Mouse (Mus musculus): ENCODE data around the gene Stum.

The Stum gene

DNA sequence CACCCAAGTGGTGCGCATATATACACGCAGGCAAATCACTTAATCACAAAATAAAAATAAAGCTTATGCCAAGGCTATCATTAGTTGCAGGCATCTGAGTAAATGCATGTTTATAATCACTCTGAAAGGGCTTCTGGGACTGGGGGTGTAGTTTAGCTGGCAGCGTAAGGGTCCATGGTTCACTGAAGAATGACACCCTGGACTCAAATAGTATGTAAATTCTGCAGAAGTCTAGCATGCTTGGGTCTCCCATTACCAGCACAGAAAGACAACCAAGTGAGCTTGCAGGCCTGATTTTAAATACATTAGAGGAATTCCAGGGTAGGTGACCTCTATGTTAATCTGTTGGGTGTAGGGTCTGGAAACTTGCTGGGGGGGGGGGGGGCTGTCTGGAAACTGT, 16.5 kb upstream of the Stum start:
- no peak for DNase-seq (ENCODE audit: low read depth, low spot score)

DNA sequence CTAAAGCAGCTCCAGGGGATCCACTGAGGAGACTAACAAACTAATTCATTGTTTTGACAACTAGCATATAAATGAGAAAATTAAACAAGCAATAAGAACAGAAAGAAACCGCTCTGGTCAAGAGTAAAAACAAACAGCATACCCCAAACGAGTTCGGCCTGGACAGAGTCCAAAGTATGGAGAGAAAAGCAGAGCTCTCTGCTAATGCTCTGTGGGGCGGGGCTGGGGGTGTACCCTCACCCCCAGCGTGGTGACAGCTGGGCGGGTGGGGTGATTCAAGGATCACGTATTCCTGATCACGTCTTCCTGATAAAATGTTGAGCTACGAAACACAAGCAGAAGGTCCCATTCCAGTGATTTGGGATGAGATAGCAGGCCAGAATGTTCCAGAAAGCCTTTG, 9.5 kb upstream of the Stum start:
- no peak for DNase-seq (ENCODE audit: low read depth, low spot score)

DNA sequence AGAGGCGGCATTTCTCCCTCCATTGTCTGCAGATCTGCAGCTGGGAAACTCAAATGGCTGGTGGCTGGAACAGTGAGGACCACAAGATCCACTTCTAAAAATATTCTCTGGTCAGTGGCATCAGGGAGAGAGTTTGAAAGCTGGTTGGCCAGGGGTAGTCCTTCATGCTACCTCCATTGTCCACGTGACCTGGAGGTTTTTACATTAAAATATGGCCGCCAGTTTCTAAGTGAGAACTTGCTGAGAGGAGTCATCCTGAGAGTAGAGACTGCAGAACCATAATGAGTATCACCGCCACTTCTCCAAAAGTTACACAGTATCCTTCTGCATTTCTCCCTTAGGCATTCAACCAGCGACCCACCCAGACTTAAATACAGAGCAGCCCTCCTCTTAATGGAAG, 2.0 kb upstream of the Stum start:
- no peak for DNase-seq (ENCODE audit: low read depth, low spot score)

DNA sequence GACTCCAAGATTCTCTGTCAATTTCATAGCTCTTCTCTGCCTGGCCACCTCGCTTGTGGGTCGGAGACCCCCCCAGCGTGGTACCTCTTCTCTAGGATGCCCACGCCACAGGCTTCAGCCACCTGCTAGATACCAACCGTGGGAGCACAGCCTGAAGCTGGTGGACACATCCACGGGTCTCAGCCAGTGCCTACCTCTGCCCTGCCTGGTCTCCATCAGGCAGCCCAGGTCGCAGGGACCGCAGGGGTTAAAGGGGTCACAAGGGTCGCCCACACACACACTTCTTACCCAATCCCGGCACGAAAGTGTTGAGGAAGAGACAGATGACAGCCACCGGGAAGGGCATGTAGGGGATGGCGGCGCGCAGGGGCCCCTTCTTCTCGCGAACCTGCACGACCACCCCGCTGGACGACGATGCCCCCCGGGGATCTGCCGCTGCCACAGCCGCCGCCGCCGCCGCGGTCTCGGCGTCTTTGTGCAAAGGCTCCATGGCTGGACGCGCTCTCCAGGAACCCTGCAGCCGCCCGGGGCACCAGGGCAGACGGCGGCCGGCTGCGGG, 385 bp downstream of the Stum start:
- DNase-seq (ENCODE audit: low read depth, low spot score): no peak

DNA sequence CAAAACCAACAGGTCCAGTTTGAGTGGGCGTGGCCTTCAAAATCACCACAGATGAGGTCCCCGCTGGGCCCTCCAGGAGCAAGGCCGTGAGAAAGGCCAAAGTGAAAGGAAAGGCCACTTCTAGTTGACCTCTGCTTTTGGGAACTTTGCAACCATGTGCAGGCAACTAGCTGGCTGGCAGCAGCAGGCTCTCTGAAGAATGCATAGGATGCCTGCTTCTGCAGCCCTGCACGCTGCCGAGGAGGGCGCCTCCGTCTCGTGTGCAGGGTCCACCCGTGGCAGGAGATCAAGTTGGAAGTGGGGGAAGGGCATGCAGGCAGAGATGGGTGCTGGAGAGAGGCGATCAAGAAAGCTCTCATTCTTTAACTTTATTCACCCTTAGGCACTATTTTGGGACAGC, 1.3 kb downstream of the Stum start:
- no peak for DNase-seq (ENCODE audit: low read depth, low spot score)

DNA sequence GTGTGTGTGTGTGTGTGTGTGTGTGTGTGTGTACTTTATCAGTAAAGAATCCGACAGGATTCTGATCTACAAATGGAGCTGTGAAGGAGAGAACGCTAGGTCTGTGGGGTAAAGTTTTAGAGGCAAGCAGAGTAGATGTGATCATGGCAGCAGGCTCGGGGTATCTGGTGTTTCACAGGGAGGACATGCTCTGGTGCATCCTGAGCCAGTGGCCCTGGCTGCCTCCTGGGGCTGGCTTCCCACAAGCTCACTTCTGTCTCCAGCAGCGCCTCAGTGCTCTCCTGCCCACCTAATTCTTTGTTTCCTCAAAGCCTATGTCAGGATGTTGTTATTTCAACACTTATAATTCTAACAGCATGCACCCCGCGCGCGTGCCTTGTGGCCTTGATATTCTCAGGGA, 2.0 kb downstream of the Stum start:
- DNase-seq (ENCODE audit: low read depth, low spot score): no peak

DNA sequence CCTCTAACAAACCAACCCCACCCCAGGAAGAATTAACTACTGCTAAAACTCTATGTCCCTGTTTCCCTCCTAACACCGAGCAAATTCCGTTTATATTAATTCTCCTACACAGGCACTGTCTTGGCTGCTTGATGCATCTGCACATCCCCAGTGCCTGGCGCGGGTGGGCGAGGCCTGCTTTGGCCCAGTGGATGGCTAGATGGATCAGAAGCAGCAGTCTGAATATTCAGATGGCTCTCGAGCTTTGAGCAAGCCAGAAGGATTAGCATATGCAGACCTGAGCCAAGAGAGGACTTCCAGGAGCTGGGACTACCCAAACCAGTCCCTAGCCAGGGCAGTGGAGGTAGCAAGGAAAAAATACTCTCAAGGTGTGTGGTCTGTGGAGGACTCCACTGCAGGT, 3.0 kb downstream of the Stum start:
- peak; percentile 75 for DNase-seq (ENCODE audit: low read depth, low spot score)

DNA sequence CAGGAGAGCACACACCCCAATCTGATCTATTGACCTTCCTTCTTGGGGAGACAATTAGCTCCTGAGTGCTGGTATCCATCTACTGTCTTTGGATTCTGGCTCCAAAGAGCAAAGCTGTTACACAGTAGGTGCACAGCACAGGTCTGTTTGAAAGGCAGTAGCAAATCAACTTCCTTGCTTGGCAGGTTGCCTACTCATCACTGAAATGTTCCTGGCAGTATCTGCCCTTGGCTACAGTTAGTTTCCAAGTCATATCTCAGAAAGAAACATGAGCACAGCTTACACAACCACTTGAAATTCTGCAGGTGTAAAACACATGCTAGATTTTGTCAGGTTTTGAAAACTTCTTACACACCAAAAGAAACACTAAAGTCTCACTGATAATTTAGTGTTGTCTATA, 9.7 kb downstream of the Stum start:
- DNase-seq (ENCODE audit: low read depth, low spot score): no peak

DNA sequence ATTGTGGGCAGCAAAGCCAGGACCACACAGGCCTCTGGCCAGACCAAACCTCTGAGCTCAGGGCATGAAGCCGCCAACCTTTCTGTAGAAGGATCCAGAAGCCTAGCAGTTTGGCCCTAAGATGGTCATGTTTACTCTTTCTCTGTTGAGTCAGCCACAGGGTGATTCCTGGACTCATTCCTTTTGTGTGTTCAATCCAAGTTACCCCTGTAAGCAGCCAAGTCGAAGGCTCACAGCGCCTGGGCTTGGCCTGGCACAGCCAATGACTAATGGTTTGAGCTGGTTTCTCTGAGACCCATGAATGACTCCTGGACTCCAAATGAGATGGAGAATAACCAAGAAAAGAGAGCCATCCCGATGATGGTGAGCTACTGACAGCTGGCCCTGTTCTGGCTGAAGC, 15.3 kb downstream of the Stum start:
- DNase-seq (ENCODE audit: low read depth, low spot score): no peak

DNA sequence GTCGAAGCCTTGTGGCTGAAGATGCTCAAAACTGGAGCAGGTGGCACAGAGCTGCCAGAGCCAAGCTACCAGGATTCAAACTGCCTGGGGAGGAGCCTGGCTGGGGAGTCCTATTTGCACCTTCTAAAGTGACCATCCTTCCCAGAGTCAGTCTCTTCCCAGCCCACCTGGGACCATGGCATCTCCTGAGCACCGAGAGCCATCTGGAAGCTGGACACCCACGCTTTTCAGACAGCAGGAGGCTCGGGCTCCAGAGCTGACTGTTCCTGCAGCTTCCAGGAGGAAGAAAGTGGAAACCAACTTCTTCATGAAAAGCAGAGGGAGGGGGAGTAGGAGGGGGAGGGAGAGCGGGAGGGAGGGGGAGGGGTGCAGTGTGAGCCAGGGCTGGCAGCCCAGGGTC, 17.7 kb downstream of the Stum start:
- no peak for DNase-seq (ENCODE audit: low read depth, low spot score)

DNA sequence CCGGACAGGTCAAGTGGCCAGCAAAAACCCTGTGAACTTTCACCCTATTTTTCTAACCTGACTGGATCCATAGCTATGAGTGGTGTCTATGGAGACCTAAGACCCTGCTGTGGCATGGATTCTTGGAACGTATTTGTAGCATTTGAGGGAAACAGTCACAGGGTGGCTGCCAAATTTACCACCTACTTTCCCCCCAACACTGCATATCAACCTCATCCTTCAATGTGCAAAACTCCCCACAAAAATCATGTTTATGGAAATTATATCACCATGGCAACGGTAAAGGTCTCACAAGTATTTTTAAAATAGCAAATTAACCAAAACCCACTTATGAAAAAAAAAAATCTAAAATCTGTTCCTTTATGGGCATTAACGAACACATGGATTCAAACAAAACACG, 18.9 kb downstream of the Stum start:
- no peak for DNase-seq (ENCODE audit: low read depth, low spot score)

DNA sequence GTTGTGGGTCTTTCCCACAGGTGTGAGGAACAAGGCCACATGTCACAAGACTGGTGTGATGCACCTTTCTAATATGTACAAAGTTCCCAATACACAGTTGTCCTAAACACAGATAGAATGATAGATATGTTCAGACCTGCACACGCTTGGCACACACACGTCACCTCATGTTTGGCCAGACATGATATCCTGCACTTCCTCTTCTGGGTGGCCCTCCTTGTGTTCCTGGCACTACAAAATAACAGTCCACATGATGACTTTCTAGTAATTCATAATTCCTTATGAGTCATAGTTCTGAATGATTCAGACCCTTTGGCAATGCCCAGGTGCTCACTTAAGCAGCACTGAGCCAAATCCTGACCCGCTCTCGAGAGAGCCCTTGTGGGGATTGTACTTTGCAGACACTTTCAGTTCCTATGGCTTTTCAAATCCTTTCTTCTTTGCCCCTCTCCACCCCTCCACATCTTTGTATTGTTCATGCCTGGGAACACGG, 20.3 kb downstream of the Stum start:
- no peak for DNase-seq (ENCODE audit: low read depth, low spot score)

DNA sequence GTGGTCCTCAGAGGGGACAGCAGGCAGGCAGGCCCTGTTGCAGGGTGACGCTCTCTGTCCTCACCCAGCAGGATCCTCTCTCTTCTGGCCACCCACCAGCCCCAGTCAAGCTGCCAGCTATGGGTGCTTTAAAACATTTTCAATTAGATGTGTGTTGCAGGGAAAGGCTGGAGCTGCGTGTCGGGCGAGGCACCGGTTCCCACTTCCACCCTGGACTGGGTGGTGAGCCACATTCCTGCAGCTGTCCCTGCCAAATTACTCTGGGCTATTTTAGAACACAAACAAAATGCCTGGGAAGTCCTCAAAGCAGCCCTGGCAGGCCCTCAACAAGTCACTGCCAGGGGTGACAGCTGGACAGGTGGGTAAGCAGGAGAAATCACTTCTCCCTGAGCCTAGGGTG, 20.9 kb downstream of the Stum start:
- DNase-seq (ENCODE audit: low read depth, low spot score): no peak

DNA sequence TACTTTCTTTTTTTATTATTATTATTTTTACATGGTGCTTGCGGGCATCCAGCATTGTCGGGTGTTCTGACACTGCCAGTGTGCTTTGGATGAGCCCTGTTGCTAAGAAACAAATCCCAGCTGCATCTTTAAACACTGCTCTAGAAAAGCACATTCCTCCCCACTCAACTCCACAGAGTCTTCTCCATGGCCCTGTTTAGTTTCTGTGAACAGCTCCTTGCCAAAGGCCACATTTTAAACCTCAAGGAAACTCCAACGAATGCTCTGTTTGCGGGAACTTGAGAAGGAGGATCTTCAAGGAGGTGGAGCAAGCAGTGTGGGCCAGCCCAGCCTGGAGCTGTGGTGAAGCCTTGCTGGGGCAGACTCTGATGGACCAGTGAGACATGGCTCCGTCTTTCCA, 22.6 kb downstream of the Stum start:
- no peak for DNase-seq (ENCODE audit: low read depth, low spot score)

DNA sequence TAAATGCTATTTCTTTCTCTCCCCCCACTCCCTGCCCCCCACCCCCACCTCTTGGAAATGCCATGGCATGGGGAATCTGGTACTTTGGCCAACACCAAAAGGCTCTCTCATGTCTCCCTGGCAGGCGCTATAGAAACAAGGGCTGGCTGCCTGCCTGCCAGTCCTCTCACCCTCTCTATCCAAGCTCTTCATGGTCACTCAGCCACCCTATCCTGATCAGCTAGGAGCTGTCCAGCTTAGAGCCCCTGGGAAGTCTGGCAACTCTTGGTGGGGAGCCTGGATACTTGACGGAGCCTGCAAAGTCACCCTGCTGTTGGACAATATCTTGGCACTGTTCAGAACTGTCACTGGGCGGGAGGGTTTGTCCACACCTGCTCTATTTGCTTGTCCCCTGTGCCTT, 24.6 kb downstream of the Stum start:
- DNase-seq (ENCODE audit: low read depth, low spot score): no peak

DNA sequence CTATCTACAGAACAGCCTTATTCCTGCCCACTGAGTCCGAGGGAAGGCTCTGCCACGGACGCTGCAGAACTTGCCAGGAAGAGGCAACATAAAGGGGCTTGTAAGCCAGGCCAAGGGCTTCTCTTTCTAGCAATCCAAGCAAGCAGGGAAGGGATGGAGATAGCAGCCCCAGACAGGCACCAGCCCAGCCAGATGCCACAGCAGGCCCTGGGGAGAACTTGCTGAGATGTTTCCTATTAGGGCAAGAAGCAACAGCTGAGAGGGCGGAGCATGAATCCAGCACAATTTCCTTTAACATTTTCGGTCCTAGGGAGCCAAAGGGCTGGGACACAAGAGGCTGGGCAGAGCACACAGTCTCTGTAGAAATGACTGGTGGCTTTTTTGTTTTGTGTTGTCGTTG, 25.0 kb downstream of the Stum start:
- DNase-seq (ENCODE audit: low read depth, low spot score): no peak

DNA sequence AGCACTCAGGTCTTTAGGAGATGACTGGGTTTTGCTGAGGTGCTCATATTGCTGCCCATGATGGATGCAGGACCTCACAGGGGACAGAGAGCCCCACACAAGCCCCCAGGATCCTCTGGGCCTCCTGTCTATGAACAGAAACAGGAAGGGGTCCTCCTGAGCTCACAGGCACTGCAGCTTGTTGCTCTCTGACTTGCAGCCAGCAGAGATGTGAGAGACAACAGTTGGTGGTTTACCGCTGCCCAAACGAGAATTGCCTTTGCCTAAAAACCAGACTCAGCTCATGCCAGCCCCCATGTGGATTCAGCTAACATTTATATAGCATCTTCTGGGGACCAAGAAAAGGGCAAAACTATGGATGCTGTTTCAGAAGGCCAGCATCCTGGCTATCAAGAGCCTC, 33.7 kb downstream of the Stum start:
- no peak for DNase-seq (ENCODE audit: low read depth, low spot score)

DNA sequence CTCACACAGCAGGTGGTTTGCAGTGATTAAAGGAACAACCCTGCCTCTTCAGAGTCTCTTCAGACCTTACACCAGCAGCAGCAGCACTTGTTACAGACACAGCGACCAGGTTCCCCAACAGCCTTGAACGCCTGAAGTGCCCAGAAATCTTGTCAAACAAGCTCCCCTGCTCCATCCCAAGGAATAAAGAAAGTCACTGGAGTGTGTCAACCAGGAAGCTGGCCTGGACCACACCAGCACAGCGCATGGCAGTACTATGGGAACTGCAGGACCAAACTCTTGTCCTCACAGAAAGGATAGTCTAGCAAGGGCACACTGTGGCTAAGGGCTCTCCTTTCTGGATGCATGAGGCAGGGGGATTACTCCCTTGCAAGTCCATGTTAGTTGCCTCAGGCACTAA, 38.9 kb downstream of the Stum start:
- DNase-seq (ENCODE audit: low read depth, low spot score): no peak

DNA sequence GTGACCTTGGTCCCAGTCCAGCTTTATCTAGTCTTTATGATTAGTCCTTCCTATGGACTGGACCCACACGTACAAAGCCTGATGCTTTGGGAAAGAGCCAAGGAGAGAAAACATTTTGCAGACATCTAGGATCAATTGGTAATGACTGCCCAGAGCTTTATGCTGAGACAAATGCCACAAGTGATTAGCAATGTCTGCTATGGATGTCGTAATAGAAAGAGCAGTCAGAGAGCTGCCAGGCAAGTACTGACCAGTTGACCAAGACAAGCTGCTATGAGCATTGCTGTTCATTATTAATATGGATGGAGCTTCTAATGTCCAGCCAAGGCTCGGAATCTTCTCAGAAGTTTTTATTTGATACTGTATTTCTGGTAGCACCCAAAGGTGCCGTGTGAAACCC, 43.8 kb downstream of the Stum start:
- no peak for DNase-seq (ENCODE audit: low read depth, low spot score)

DNA sequence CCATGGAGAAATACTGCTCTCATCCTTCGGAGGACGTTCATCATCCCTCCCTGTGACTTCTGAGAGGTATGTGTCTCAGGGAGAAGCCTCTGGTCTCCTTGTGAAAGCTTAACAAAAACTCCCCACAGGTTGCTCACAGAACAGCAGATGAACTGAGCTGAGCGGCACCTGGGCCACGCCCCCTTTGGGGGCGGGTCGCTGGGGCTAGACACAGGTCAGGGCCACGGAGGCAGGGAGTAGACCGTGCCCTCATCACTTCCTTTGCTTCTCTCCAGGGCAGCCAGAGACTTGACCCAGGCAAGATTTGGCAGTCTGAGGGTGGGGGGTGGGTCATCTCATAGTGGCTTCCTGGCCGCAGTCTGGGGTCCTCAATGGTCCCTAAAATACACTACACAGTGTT, 48.4 kb downstream of the Stum start:
- DNase-seq (ENCODE audit: low read depth, low spot score): peak; percentile 81

DNA sequence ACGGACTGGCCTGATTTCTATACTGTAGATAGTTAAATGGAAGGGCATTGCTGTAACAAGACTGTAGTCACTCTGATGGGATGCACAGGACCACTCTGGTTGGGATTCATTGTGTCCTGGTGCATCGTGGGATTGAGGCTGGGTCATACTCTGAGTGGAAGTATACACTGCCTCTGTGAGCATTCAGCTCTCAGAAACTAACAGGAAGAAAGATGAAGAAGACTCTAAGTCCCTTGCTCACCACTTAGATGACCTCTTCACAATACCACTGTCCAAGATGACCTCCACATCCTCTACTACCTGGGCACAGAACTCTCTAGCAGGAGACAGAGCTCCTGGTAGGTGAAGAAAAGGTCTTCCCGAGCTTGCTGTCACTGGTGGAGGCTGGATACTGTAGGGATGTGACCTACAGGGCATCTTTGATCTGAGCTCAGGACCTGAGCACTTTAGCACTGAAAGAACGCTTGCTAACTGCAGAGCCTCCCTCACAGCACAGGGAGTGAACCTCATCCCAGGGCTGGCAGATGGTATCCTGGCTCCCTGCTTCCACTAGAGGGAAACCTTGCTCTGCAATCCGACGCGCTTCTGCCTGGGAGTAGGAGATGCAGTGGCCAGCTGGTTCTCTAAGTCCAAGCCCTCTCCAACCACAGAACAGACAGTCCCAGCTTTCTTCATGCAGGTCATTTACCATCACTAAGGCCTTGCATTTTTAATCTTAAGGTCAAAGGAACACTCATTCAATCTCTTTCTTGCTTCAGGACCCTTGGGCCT, 49.3 kb downstream of the Stum start:
- peak; percentile 85 for DNase-seq (ENCODE audit: low read depth, low spot score)

DNA sequence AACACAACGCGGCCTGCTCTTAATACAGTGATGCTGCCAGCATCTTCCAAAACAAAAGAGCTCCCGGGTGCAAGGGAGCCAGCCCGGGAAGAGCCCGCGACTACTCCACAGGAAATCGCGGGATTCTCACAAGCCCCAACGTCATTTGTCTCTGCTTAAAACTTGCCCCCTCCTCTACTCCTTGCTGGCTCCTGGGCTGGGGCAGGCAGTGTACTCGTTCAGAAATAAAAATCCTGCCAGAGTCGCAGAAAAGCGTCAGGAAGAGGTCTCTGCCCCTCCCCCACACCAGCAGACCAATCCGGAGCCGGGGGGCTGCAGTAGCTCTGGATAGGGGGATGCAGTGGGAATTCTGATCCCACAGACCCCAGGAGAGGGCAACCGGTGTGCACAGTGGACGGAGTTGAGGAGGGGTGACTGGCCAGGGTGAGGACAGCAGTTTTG, 50.2 kb downstream of the Stum start:
- peak; percentile 38 for DNase-seq (ENCODE audit: low read depth, low spot score)

DNA sequence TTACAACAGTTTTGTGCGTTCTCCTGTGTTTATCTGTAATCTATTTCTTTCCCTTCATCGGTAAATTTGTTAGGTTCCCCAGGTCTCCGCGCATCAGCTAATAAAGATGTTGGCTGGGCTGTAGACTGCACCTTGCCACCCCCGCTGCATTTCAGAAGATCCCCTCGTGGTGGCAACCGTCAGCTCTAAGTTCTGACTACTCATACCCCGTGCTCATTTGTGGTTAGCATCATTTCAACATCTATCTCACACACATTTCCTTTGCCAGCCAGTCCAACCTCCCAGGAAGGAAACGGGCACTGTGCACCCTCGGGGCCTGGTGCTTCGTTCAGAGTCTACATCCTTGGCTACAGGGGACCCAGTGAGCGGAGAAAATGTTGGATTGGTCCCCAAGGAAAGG, 51.5 kb downstream of the Stum start:
- DNase-seq (ENCODE audit: low read depth, low spot score): no peak

DNA sequence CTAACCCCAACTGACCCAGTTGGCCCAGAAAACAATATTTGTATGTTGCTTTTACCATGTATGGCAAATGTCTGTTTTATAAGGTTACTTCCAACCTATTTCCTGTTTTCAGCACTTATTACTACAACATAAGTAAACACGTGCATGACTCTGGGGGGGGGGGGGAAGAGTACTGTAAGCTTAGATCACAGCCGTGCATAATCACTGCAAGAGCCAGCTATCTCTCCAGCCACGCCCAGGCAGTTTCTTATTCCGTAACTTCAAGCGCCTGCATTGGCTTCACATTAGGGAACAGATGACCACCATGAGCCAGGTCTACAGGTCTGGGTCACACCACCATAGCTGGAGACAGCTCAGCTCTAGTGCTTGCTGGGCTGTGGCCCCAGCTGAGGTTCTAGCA, 53.5 kb downstream of the Stum start:
- no peak for DNase-seq (ENCODE audit: low read depth, low spot score)

Data from ES-CJ7 (cell line).